Mouse (Mus musculus) CH12F3 (cell line): ENCODE data around the gene 4930522L14Rik.
"Not testable (repeated sequence)": the region's sequence is repeated elsewhere in the genome, so short reads cannot be mapped to it uniquely, and the experiment has no call there.

ENCODE experiments used
- in situ Hi-C: fragments of 300-500 bp; cut with MboI; formaldehyde crosslinking; loops from 2 replicates; pipeline ENCODE4 v1.14.3; 2020; ENCODE audit warnings: low sequenced_read_pairs

4930522L14Rik gene

DNA sequence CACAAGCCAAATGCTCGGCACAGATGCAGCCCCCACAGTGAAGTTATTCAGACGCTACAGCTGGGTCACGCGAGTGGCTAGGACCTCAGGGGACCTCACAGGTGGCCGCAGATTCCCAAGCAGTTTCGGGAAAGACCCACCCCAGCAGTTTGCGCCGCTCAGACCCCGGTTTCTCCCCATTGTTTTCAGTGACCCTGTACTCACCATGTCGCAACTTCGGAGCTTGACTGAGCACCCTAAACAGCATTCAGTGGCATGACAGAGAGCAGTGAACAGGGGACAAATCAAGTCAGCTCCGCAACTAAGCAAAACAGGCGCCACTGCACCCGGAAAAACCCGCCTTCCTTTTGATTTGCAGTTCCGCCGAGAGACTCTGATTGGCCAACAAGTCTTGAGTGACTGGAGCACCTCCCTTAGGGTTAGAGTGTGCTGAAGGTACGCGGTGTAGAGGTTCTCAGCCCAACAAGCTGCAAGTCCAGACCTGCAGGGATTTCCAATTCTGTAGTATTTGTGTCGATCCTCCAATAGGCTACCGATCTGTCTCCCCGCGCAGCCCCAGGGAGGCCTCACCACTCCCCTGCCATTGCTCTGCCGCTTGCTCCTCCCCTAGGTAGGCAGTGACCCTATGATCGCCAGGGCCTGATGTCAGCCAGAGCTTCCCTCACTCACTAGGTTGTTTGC lies at the start of gene 4930522L14Rik:
4930522L14Rik (minus strand) TSS at position 496 of the 681 bp plus-strand sequence.
- in situ Hi-C loops: not testable (repeated sequence)

DNA sequence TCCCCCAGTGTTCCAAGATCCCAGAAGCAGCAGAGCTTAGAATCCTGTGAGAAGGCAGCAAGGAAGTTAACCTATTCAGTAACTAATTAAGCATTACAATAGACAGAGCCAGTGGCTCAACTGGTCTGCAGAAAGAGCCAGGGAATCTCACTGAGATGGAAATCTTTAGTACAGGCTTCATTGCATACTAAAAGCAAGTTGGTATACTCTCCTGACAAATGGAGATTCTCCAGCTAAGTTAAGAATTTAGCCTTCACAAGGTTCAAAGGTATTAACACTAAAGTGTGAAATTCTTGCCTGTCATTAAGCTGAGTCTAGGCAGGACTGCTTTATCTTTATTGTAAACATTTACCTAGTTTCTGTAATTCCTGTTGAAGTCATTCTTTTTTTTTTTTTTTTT lies 49.8 kb upstream of the 4930522L14Rik start:
- in situ Hi-C loops: not testable (repeated sequence)

DNA sequence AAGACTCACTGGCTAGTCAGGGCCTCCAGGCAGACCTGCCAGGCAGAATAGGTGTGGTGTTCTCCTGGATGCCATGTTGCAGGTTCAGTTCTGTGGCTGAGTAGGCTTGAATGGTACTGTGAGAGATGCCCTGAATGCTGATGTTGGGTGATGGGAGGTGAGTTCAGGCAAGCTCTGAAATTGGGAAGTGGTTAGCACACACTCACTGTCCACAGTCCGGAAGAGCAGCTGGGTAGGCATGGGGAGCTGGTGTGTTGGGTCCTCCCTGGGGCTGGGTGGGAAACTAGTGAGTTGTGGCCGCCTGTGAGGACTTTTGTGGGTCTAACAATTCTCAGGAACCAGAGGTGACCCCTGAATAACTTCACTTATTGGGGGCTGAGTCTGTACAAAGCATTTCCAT lies 48.3 kb upstream of the 4930522L14Rik start:
- in situ Hi-C loops: not testable (repeated sequence)

DNA sequence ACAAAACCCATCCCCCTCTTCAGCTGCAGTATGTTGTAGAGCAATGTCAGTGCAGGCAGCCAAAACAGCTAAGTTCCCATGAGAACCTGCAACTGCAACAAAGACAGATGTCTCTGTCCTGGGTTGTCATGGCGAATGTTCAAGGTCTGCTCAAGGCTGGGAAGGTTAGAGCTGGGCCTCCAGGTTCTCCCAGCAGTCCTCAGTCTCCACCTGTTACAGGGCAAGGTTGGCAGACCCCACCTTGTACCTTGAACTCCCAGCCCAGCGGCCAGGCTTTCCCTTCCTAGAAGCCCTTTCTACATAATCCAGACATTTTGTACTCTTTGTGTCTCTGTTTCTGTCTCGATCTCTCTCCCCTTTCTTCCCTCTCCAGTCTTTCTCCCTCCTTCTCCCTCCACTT lies 45.3 kb upstream of the 4930522L14Rik start:
- in situ Hi-C loops: not testable (repeated sequence)

DNA sequence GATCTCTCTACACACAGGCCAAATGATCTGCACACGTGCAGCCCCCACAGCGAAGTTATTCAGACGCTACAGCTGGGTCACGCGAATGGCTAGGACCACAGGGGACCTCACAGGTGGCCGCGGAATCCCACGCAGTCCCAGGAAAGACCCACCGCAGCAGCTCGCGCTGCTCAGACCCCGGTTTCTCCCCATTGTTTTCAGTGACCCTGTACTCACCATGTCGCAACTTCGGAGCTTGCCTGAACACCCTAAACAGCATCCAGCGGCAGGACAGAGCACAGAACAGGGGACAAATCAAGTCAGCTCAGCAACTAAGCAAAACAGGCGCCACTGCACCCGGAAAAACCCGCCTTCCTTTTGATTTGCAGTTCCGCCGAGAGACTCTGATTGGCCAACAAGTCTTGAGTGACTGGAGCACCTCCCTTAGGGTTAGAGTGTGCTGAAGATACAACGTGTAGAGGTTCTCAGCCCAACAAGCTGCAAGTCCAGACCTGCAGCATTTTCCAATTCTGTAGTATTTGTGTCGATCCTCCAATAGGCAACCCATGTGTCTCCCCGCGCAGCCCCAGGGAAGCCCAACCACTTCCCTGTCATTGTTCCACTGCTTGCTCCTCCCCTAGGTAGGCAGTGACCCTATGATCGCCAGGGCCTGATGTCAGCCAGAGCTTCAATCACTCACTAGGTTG lies 44.4 kb upstream of the 4930522L14Rik start:
- in situ Hi-C loops: not testable (repeated sequence)

DNA sequence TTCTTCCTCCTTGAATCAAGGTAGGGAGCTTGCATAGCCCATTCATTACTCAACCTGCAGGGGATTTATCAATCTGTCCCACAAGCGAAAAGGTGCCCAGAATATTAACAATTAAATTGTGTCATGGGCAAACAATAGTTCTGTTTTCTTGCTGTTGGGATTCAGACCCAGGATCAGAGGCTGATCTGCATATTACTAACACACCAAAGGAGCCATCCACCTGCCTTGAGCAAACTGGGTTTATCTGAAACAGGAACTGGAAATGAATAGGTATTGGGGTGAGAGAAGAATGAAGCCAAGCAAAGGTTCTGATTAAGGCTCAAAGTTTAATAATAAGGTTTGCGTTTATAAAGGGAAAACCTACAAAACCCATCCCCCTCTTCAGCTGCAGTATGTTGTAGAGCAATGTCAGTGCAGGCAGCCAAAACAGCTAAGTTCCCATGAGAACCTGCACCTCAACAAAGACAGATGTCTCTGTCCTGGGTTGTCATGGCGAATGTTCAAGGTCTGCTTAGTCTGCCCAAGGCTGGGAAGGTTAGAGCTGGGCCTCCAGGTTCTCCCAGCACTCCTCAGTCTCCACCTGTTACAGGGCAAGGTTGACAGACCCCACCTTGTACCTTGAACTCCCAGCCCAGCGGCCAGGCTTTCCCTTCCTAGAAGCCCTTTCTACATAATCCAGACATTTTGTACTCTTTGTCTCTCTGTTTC lies 541 bp upstream of the 4930522L14Rik start:
- in situ Hi-C loops: not testable (repeated sequence)

DNA sequence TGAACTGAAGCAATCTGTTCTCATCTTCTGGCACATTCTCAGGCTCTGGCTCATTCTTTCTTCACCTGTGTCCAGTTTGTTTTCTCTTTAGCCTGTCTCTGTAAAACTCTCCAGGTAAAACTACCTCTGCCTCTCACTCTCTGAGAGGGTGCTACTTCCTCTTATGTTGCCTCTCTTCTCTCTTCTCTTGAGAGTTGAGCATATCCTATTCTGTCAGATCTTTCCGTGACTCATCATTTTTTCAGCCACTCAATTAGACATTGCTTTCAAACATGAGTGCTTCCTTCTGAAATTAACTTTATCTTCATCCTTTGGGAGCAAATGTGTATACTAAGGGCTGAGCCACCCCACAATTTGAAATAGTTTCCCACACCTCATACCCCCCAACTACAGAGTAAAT lies 6.6 kb downstream of the 4930522L14Rik start:
- in situ Hi-C loops: not testable (repeated sequence)

DNA sequence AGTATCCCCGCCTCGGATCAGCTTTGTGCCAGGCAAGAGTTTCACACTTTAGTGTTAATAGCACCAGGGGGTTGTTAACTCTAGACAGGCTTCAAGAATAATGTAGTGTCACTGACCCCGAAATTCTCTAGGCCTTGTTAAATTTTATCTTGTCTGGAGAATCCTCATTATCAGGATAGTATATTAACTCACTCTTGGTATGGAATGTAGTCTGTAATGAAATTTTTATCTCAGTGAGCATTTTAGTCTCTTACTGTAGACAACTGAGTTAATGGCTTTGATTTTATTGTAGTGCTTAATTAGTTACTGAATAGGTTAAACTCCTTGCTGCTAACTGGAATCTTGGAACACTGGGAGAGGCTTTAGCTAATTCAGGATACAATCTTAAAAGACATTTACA lies 34.3 kb downstream of the 4930522L14Rik start:
- in situ Hi-C loops: not testable (repeated sequence)

DNA sequence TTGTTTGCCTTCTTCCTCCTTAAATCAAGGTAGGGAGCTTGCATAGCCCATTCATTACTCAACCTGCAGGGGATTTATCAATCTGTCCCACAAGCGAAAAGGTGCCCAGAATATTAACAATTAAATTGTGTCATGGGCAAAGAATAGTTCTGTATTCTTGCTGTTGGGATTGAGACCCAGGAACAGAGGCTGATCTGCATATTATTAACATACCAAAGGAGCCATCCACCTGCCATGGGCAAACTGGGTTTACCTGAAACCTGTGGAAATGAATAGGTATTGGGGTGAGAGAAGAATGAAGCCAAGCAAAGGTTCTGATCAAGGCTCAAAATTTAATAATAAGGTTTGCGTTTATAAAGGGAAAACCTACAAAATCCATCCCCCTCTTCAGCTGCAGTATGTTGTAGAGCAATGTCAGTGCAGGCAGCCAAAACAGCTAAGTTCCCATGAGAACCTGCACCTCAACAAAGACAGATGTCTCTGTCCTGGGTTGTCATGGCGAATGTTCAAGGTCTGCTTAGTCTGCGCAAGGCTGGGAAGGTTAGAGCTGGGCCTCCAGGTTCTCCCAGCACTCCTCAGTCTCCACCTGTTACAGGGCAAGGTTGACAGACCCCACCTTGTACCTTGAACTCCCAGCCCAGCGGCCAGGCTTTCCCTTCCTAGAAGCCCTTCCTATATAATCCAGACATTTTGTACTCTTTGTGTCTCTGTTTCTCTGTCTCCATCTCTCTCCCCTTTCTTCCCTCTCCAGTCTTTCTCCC lies 60.3 kb downstream of the 4930522L14Rik start:
- in situ Hi-C loops: not testable (repeated sequence)

DNA sequence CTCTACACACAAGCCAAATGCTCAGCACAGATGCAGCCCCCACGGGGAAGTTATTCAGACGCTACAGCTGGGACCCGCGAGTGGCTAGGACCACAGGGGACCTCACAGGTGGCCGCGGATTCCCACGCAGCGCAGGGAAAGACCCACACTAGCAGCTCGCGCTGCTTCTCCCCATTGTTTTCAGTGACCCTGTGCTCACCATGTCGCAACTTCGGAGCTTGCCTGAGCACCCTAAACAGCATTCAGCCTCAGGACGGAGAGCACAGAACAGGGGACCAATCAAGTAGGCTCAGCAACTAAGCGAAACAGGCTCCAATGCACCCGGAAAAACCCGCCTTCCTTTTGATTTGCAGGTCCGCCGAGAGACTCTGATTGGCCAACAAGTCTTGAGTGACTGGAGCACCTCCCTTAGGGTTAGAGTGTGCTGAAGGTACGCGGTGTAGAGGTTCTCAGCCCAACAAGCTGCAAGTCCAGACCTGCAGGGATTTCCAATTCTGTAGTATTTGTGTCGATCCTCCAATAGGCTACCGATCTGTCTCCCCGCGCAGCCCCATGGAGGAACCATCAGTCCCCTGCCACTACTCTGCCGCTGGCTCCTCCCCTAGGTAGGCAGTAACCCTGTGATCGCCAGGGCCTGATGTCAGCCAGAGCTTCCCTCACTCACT lies 61.0 kb downstream of the 4930522L14Rik start, which contains the start of gene 5430403G16Rik:
5430403G16Rik (minus strand) TSS at position 505 of the 665 bp plus-strand sequence.
- in situ Hi-C loops: not testable (repeated sequence)
